9 mouse cellular contexts compared by ENCODE assay signal in genomic region chr9:42054339-42055272, GRCm38 (mm10).
A peak's percentile ranks its signal among the peaks of the same experiment; 100 is the strongest.
DNase-seq lines count a peak whose midpoint lies in the region; ATAC-seq lines count a peak whose summit lies in the region.
"Had no signal": no experiment of that assay in that cellular context is flagged by ENCODE, and none has a peak within 500 bp of the region (broad histone marks: within the 10 kb centered on the region; RNA-seq: fewer than 3 reads in every experiment).

No protein-coding gene starts in this region.

- H3K4me2 ChIP-seq in embryonic facial prominence, embryonic 12.5 days (replicated peaks), result no peak overlapping the region
- no peak overlapping the region for H3K4me2 ChIP-seq in intestine, embryonic 15.5 days (replicated peaks)
- H3K4me2 ChIP-seq in midbrain, embryonic 15.5 days, result no peak overlapping the region

- 0 out of 2 replicates have a peak, but pooled peaks have one; percentile 12 for ATAC-seq in embryonic facial prominence, embryonic 12.5 days (ENCODE audit: insufficient number of reproducible peaks, insufficient read depth, low FRiP score, low TSS enrichment)
- ATAC-seq in intestine, embryonic 15.5 days, result peak; percentile 87
- ATAC-seq in midbrain, embryonic 15.5 days (replicated peaks), result peak; percentile 86

- H3K27me3 ChIP-seq in embryonic facial prominence, embryonic 12.5 days, result no peaks in the 10 kb centered on the region
- peaks cover 45% of the 10 kb centered on the region for H3K27me3 ChIP-seq in embryonic facial prominence, embryonic 10.5 days (replicated peaks; ENCODE audit: low read depth, poor library complexity, severe bottlenecking)
- H3K27me3 ChIP-seq in intestine, embryonic 15.5 days (replicated peaks), result no peaks in the 10 kb centered on the region
- H3K27me3 ChIP-seq in midbrain, embryonic 15.5 days (replicated peaks), result no peaks in the 10 kb centered on the region

- H3K4me1 ChIP-seq in embryonic facial prominence, embryonic 12.5 days, result peaks cover 30% of the 10 kb centered on the region
- peaks cover 23% of the 10 kb centered on the region for H3K4me1 ChIP-seq in embryonic facial prominence, embryonic 10.5 days
- H3K4me1 ChIP-seq in intestine, embryonic 15.5 days (replicated peaks), result peaks cover 5% of the 10 kb centered on the region
- peaks cover 16% of the 10 kb centered on the region for H3K4me1 ChIP-seq in midbrain, embryonic 15.5 days

- H3K4me3 ChIP-seq in embryonic facial prominence, embryonic 12.5 days, result no peak overlapping the region
- no peak overlapping the region for H3K4me3 ChIP-seq in embryonic facial prominence, embryonic 10.5 days
- H3K4me3 ChIP-seq in intestine, embryonic 15.5 days (replicated peaks), result no peak overlapping the region
- no peak overlapping the region for H3K4me3 ChIP-seq in midbrain, embryonic 15.5 days

- no peaks in the 10 kb centered on the region for H3K36me3 ChIP-seq in embryonic facial prominence, embryonic 12.5 days
- H3K36me3 ChIP-seq in embryonic facial prominence, embryonic 10.5 days (replicated peaks), result peaks cover 4% of the 10 kb centered on the region; the same call in 1 of the 2 replicates
- no peaks in the 10 kb centered on the region for H3K36me3 ChIP-seq in intestine, embryonic 15.5 days
- no peaks in the 10 kb centered on the region for H3K36me3 ChIP-seq in midbrain, embryonic 15.5 days (replicated peaks)

- WGBS in embryonic facial prominence, embryonic 12.5 days, result 71% methylated on average over 20 of the region's 20 CpGs
- WGBS in embryonic facial prominence, embryonic 10.5 days, result 78% methylated on average over 20 of the region's 20 CpGs
- WGBS in intestine, embryonic 15.5 days, result 73% methylated on average over 20 of the region's 20 CpGs
- 62% methylated on average over 20 of the region's 20 CpGs for WGBS in midbrain, embryonic 15.5 days

- no peak overlapping the region for H3K27ac ChIP-seq in embryonic facial prominence, embryonic 12.5 days
- no peak overlapping the region for H3K27ac ChIP-seq in embryonic facial prominence, embryonic 10.5 days (replicated peaks)
- H3K27ac ChIP-seq in intestine, embryonic 15.5 days, result no peak overlapping the region
- 0 out of 2 replicates have a peak overlapping the region, but pooled peaks have one; percentile 25 for H3K27ac ChIP-seq in midbrain, embryonic 15.5 days
- H3K27ac ChIP-seq: liver, embryonic 14.5 days had no signal

- no peaks in the 10 kb centered on the region for H3K9me3 ChIP-seq in embryonic facial prominence, embryonic 12.5 days
- H3K9me3 ChIP-seq in embryonic facial prominence, embryonic 10.5 days, result no peaks in the 10 kb centered on the region
- H3K9me3 ChIP-seq in intestine, embryonic 15.5 days, result no peaks in the 10 kb centered on the region
- no peaks in the 10 kb centered on the region for H3K9me3 ChIP-seq in midbrain, embryonic 15.5 days

- no peak overlapping the region for H3K9ac ChIP-seq in embryonic facial prominence, embryonic 12.5 days
- H3K9ac ChIP-seq in intestine, embryonic 15.5 days, result no peak overlapping the region
- H3K9ac ChIP-seq in midbrain, embryonic 15.5 days, result no peak overlapping the region
- H3K9ac ChIP-seq: liver, embryonic 14.5 days had no signal

- DNase-seq in embryonic facial prominence, embryonic 10.5 days (ENCODE audit: low spot score), result no peak
- peak; percentile 95 for DNase-seq in cerebellum, postnatal 25 days
- peak; percentile 49 to 71 for DNase-seq in layer of hippocampus, postnatal 36 days
- DNase-seq in spleen, postnatal 10 days (ENCODE audit: low spot score in 2 of 2), result no peak
- DNase-seq in testis, postnatal 14 days (ENCODE audit: low spot score), result no peak

Comparison
In these comparisons a context has a peak if more than half of its experiments do, and no peak if none do; other contexts are left out.
1. ATAC-seq: peak in every context shown above with its lines; median percentile 87 in intestine, embryonic 15.5 days; 86 in midbrain, embryonic 15.5 days; 12 in embryonic facial prominence, embryonic 12.5 days.
2. DNase-seq: peak in cerebellum, postnatal 25 days (2 of 2) and layer of hippocampus, postnatal 36 days (2 of 2); none in embryonic facial prominence, embryonic 10.5 days (single experiment), spleen, postnatal 10 days (0 of 2) and testis, postnatal 14 days (single experiment).